Mouse (Mus musculus): ENCODE measurements at regions not wholly inside any gene's neighbourhood (a gene's known extent, or its start where the extent isn't known, plus 50 kb on each side); places are given as distances from the start of the nearest gene placed in this dataset.
A peak's percentile ranks its signal among the peaks of the same experiment; 100 is the strongest.

DNA sequence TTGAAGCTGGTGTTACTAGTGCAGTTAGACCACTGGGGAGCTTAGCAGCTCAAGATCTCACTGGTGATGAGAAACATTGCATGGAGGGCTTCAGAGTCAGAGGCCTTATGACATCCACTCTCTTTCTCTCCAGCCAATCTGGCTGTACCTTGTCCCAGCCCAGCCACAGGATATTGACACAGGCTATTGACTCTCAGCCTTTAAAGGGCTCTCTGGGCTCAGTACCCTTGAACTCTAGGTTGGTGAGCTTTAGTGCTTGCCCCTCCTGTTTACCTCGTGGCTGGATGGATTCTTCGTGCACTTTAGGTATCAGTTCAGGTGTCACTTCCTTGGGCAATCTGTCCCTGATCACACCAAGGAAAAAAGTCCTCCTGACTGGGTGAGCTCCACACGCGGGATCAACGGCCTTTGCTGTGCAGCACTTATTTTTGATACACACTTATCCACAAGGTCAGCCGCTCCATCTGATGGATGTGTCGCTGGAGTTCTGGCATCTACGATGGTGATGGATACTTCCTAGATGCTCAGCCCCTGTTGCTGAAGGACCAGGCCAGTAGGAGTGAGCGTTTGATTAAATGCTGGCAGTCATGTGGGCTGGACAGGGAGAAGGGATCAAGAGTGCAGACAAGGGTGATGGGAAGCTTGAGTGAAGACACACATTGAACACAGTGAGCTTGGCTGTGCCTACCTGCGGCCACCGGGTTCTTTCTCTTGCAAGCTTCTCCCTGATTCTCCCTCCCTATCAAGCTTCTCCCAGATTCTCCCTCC lies 177.7 kb downstream of the Snx10 start:
- DNase-seq (ENCODE audit: low spot score), result peak; percentile 12

DNA sequence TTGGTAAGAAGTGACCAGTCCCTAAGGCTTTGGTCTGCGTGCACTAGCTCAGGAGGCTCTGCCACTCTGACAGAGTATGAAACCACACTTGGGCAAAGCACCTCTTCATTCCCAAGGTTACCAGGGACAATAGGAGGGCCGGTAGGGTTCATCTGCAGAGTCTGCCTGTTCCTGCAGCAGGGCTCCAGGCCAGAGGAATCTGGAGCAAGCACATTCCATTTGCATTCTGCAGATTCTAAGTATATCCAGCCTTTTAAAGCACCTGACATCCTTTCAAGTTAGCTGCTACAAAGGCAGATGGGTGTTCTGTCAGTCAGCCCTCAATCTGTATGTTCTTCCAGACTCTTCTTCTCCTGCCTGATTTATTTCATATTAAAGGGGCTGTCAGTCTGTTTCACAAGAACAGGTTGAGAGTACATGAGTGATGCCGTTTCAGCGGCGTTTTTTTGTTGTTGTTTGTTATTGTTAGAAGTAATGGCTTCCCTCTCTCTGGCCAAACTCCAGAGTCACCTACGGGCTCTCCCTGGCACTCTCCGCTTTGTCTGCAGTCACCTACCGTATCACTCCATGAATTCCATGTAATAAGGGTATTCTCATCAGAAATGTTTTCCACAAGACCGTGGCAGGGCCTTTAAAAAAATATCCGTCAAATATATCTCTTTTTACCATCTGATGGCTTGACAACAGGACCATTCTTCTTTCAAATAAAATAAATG lies 178.9 kb downstream of the Snx10 start:
- DNase-seq (ENCODE audit: low spot score), result peak; percentile 15

GRCm38 (mm10) chr6:51708011-51708410 lies 184.3 kb downstream of the Snx10 start:
- DNase-seq (ENCODE audit: low spot score), result peak; percentile 9

GRCm38 (mm10) chr6:51708668-51709339 lies 185.1 kb downstream of the Snx10 start:
- DNase-seq (ENCODE audit: low spot score), result no peak

- DNase-seq (ENCODE audit: low spot score), result no peak
Observed at GRCm38 (mm10) chr6:51709340-51710067, 185.8 kb downstream of the Snx10 start.

DNA sequence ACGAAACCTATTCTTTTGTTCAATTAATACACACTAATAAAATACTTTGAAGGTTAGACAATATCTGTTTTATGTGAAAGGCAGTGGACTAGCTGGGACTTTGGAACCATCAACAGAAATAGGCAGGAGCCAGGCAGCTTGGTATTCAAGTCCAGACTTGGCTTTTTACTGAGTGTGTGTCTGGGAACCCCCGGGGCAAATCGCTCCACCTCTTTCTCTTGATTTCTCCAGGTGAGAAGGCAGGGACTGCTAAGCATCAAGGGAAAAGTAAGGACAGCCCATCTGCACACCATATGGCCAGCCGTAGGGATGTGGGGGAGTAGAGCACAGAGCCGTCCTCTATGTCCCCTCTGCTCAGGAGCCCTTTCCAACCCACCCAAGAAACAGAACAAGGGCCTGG lies 186.5 kb downstream of the Snx10 start:
- no peak for DNase-seq (ENCODE audit: low spot score)

DNA sequence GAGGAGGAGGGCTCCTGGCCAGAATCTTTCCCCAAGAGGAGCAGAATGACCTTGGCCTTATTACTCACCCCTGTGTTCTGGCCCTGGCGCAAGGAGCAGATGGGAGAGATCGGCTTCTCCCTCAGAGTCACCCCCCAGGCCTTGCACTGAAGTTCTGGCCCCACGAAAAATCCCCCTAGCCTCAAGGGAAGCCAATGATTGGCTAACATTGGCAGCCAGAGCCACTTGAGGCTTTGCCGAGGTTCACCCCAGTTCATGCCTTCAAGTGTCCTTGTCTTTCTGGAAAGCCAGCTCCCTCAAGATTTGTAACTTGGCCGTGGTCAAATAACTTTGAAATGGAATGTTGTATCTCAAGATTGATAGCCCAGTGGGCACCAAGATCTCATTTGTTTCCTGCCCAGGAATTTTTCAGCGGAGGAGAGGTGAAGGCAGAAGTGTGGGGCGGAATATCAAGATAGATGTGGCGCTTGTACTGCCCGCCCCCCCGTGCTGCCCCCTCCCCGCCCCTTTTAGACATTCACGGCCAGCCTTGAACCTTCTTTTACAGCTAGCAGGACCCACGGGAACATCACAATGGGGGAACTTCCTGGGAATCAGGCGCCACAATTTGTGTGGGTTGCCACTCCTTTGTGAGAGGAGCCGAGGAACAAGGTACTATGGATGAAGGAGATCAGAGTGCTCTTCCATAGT lies 187.4 kb downstream of the Snx10 start:
- no peak for DNase-seq (ENCODE audit: low spot score)

- no peak for DNase-seq (ENCODE audit: low spot score)
Observed at GRCm38 (mm10) chr6:51711616-51711970, 187.9 kb downstream of the Snx10 start.

- DNase-seq (ENCODE audit: low spot score), result peak; percentile 6
Observed at GRCm38 (mm10) chr6:51715158-51715840, 191.6 kb downstream of the Snx10 start.

DNA sequence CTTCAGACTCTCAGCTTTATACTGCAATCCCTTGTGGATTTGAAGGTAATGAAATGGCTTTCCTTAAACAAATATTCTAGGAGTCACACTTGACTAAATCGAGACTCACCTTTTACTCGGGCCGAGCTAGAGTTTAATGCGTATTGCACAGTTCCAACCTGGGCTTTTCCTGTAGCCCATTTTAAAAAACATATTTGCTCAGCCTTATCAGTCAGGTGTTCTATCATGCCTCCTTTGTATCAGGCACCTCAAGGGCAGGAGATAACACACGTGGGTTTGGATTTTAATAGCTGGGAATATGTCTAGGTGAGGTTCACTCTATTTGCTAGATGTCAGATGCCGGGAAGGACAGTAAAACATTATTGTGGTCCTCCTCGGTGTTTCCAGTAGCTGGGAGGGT lies 193.7 kb downstream of the Snx10 start:
- DNase-seq (ENCODE audit: low spot score), result no peak

- DNase-seq (ENCODE audit: low spot score), result no peak
Observed at GRCm38 (mm10) chr6:51720705-51721104, 197.0 kb downstream of the Snx10 start.

GRCm38 (mm10) chr6:51723053-51723452 lies 199.4 kb downstream of the Snx10 start:
- DNase-seq (ENCODE audit: low spot score), result no peak

DNA sequence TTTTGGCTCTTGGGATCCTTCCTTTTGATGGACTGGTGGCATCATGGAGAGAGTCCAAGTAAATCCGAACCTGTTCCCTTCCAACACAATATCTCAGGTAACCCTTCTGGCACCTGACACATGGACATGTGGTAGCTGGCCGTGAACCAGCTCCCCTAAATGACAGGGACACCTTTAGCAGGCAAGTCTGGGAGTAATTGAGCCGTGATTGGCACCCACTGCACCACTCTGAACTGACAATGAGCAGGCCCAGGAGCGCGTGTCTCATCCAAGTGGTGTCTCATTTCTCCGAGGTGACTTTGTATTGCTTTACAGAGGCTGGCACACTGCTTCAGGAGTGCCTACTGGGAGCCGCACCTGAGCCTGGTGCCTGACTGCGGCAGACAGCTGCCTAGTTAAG lies 203.5 kb downstream of the Snx10 start:
- no peak for DNase-seq (ENCODE audit: low spot score)

- DNase-seq (ENCODE audit: low spot score), result no peak
Observed at GRCm38 (mm10) chr6:51728816-51729562, 205.3 kb downstream of the Snx10 start.

- peak; percentile 4 for DNase-seq (ENCODE audit: low spot score)
Observed at GRCm38 (mm10) chr6:51730564-51731351, 207.1 kb downstream of the Snx10 start.

- DNase-seq (ENCODE audit: low spot score), result no peak
Observed at GRCm38 (mm10) chr6:51732298-51732895, 208.7 kb downstream of the Snx10 start.

- DNase-seq (ENCODE audit: low spot score), result no peak
Observed at GRCm38 (mm10) chr6:51736051-51736450, 212.3 kb downstream of the Snx10 start.

DNA sequence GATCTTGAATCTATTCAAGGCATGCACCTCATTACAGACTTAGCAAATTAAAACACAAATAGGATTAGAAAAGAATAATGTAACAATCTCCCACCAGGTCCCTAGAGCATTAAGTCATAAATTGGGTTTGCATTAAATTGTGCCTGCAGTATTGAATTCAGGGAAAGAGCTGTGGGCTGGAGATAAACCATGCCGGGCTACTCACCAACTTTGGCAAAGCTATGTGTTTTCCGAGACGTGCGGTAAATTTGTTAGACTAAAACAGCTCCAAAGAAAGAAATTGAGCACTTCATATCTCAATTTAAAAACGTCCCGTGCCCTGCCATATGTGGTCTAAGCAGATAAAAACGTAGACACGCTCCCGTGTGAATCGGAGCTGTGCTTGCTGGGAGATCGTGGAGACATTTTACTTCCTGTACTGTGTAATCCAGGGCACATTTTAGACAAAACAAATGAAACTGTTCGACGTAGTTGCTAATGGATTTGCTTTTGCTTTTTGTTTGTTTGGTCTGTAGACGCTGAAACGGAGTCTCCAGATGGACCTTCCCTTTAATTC lies 219.5 kb downstream of the Snx10 start:
- no peak for DNase-seq (ENCODE audit: low spot score)

GRCm38 (mm10) chr6:51744607-51745006 lies 220.9 kb downstream of the Snx10 start:
- DNase-seq (ENCODE audit: low spot score), result no peak
